Mouse (Mus musculus) embryonic facial prominence, embryonic 10.5 days (tissue): ENCODE data around the gene Vmn2r48. TPM values are rescaled to one million over a fixed set of nuclear protein-coding genes. Genes with fewer than 3 reads are reported as not detected.
"Not testable (repeated sequence)": the region's sequence is repeated elsewhere in the genome, so short reads cannot be mapped to it uniquely, and the experiment has no call there.

Experiments used
- DNase-seq: peaks from one replicate; pipeline ENCODE4 v3.0.0-alpha.2; 2017; ENCODE audit warnings: low spot score
- H3K27ac ChIP-seq: fragments of 300-500 bp; sonication (generic); replicated peaks from 2 replicates; pipeline ENCODE4 v1.5.1; 2016; ENCODE audit warnings: mild to moderate bottlenecking
- H3K27me3 ChIP-seq: fragments of 300-500 bp; sonication (generic); replicated peaks from 2 replicates; pipeline ENCODE4 v1.6.1; 2016; ENCODE audit warnings: low read depth, mild to moderate bottlenecking; ENCODE audit not compliant: poor library complexity, severe bottlenecking
- H3K36me3 ChIP-seq: fragments of 300-500 bp; sonication (generic); replicated peaks from 2 replicates; pipeline ENCODE4 v1.6.1; 2016; ENCODE audit warnings: mild to moderate bottlenecking, moderate library complexity
- H3K4me1 ChIP-seq: fragments of 300-500 bp; sonication (generic); 2 replicates; pipeline ENCODE4 v1.6.1; 2016
- H3K4me3 ChIP-seq: fragments of 300-500 bp; sonication (generic); 2 replicates; pipeline ENCODE4 v1.5.1; 2016; ENCODE audit warnings: mild to moderate bottlenecking, moderate library complexity
- H3K9me3 ChIP-seq: fragments of 300-500 bp; sonication (generic); 2 replicates; pipeline ENCODE4 v1.6.1; 2016; ENCODE audit warnings: mild to moderate bottlenecking
- WGBS: fragments of 180-500 bp; shearing (Covaris S2); methylation state at CpG from one replicate; pipeline ENCODE4 v1.1.7; 2016; 5-methylcytosine and 5-hydroxymethylcytosine counted together
- polyA plus RNA-seq: library from polyadenylated mRNA; unstranded; fragments of >200 nt; fragmentation: Nextera tagmentation; extraction: Ambion mirVana; gene quantifications from 2 replicates; pipeline ENCODE4 v1.2.1, GENCODE M21; 2016

Vmn2r48 gene
- not detected in 2 replicates for polyA plus RNA-seq

DNA sequence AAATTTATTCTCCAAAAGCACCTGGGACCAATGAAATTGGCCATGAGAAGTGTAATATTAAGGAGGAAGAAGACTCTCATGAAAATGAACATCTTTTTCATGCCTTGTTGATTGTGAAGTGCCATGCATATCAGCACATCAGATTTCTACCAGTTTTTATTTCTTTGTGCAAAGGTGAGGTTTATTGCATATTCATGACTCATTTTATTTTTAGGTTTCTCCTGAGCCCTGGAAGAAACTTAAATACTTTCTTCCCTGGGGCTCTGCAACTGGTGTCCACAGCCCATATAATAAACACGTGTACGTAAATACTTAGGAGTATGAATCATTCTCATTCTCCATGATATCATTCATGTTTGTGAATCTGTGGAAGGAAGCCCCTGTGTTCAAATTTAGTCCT is at the start of gene Vmn2r48:
Gene Vmn2r48, minus strand, starts transcription at position 101 of the 400 bp plus-strand sequence.
- 79% methylated on average over 2 of the region's 2 CpGs for WGBS
- not testable (repeated sequence) for H3K27ac ChIP-seq, H3K9me3 ChIP-seq, H3K4me1 ChIP-seq, H3K4me3 ChIP-seq, H3K27me3 ChIP-seq, DNase-seq, H3K36me3 ChIP-seq

DNA sequence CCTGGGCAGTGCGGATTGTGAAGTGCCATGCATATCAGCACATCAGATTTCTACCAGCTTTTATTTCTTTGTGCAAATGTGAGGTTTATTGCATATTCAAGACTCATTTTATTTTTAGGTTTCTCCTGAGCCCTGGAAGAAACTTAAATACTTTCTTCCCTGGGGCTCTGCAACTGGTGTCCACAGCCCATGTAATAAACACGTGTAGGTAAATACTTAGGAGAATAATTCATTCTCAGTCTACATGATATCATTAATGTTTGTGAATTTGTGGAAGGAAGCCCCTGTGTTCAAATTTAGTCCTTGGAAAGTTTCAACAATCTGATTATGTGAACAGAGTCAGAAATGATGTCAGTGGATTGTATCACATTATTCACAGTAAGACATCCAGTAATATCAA is 38.8 kb upstream of the Vmn2r48 start, which contains the start of gene Vmn2r49:
Gene Vmn2r49, minus strand, starts transcription at position 101 of the 400 bp plus-strand sequence.
- not testable (repeated sequence) for DNase-seq
- 52% methylated on average over 2 of the region's 2 CpGs for WGBS

More for the DNA sequence above, 38.8 kb upstream of the Vmn2r48 start, which contains the start of gene Vmn2r49:
- not testable (repeated sequence) for H3K9me3 ChIP-seq, H3K27ac ChIP-seq, H3K4me1 ChIP-seq, H3K4me3 ChIP-seq, H3K36me3 ChIP-seq, H3K27me3 ChIP-seq

Other genes with a start within 250 kb of the Vmn2r48 start
- gene Vmn2r46, start 183.0 kb downstream of the Vmn2r48 start, polyA plus RNA-seq = not detected in 2 replicates
- not detected in 2 replicates for gene Vmn2r47, start 112.3 kb downstream of the Vmn2r48 start, polyA plus RNA-seq
- gene Vmn2r49, start 38.7 kb upstream of the Vmn2r48 start, polyA plus RNA-seq = not detected in 2 replicates
- not detected in 2 replicates for gene Vmn2r50, start 99.7 kb upstream of the Vmn2r48 start, polyA plus RNA-seq
- not detected in 2 replicates for gene Vmn2r51, start 152.2 kb upstream of the Vmn2r48 start, polyA plus RNA-seq
- not detected in 2 replicates for gene Vmn2r52, start 223.0 kb upstream of the Vmn2r48 start, polyA plus RNA-seq